Mouse (Mus musculus) embryonic stem cell, embryonic (primary cell): Measurements from ENCODE around the gene Tmem54.

Experiments
- CTCF ChIA-PET, 4 experiments: fragments of 300-600 bp in 2 of 4; fragments of 350-600 bp in 2 of 4; sonication (Branson Sonifier 250); formaldehyde crosslinking; loops; one replicate each; lab custom pipeline; 2022; ENCODE audit warnings: inconsistent platforms in 2 of 4; lab: Charles Lee
- POLR2A ChIA-PET, 4 experiments: fragments of 300-600 bp in 2 of 4; fragments of 350-600 bp in 2 of 4; sonication (Branson Sonifier 250); formaldehyde crosslinking; loops; one replicate each; lab custom pipeline; 2022; ENCODE audit warnings: antibody characterized with exemption in 4 of 4, inconsistent platforms in 1 of 4; lab: Charles Lee

The Tmem54 gene

GRCm38 (mm10) chr4:129082379-129083115 is 22.8 kb upstream of the Tmem54 start:
- ChIA-PET CTCF (interaction anchor here (0.5 to 1.7 kb wide), 28 partner anchors 12 to 271 kb away, joined by 3 to 11 read pairs (median 4); partner anchors contain the start of genes Azin2 (in 1 of the 4) and Rnf19b (in 1 of the 4)), POLR2A (interaction anchor here in 3 of 4 experiments (0.6 to 8.8 kb wide), 16 partner anchors 11 to 126 kb away, joined by 3 to 74 read pairs (median 3); partner anchors contain the start of genes Rnf19b (in 2 of the 3) and Azin2 (in 1 of the 3))

GRCm38 (mm10) chr4:129084896-129085295 is 20.5 kb upstream of the Tmem54 start:
- POLR2A ChIA-PET: interaction anchor here in 2 of 4 experiments (0.8 to 8.8 kb wide), 10 partner anchors 10 to 124 kb away, joined by 3 to 74 read pairs (median 5); partner anchors contain the start of genes Rnf19b (in 2 of the 2) and Azin2 (in 1 of the 2)
- CTCF ChIA-PET: interaction anchor here (0.7 to 2.1 kb wide), 10 partner anchors 22 to 128 kb away, joined by 3 to 14 read pairs (median 4); no protein-coding TSS in a partner anchor

- ChIA-PET POLR2A (interaction anchor here (0.6 to 8.8 kb wide), 12 partner anchors 9 to 125 kb away, joined by 3 to 74 read pairs (median 5); partner anchors contain the start of genes Rnf19b (in 3 of the 4) and Hpca (in 1 of the 4)), CTCF (interaction anchor here (0.9 to 2.1 kb wide), 9 partner anchors 27 to 374 kb away, joined by 3 to 14 read pairs (median 4); no protein-coding TSS in a partner anchor)
Measured at GRCm38 (mm10) chr4:129086078-129086477, 19.3 kb upstream of the Tmem54 start.

GRCm38 (mm10) chr4:129087850-129088249 is 17.5 kb upstream of the Tmem54 start:
- ChIA-PET CTCF (interaction anchor here in 3 of 4 experiments (0.5 to 1.7 kb wide), 7 partner anchors 9 to 142 kb away, joined by 3 to 9 read pairs (median 4); no protein-coding TSS in a partner anchor), POLR2A (interaction anchor here in 3 of 4 experiments (0.5 to 8.8 kb wide), 18 partner anchors 7 to 589 kb away, joined by 3 to 74 read pairs (median 4); partner anchors contain the start of gene Rnf19b (in 2 of the 3))

- CTCF ChIA-PET: interaction anchor here (0.6 to 2.4 kb wide), 8 partner anchors 8 to 546 kb away, joined by 3 to 12 read pairs (median 4); partner anchors contain the start of gene Txlna (in 1 of the 4)
- POLR2A ChIA-PET: interaction anchor here (0.6 to 4.8 kb wide), 24 partner anchors 8 to 384 kb away, joined by 3 to 47 read pairs (median 3); partner anchors contain the start of genes Rnf19b (in 3 of the 4) and Tmem54 (in 1 of the 4)
Measured at GRCm38 (mm10) chr4:129095276-129095675, 10.1 kb upstream of the Tmem54 start.

- CTCF ChIA-PET: interaction anchor here (0.6 to 2.9 kb wide), 19 partner anchors 8 to 302 kb away, joined by 3 to 22 read pairs (median 4); partner anchors contain the start of gene Tmem54 (in 3 of the 4)
Measured at GRCm38 (mm10) chr4:129097006-129097405, 8.3 kb upstream of the Tmem54 start.

GRCm38 (mm10) chr4:129102133-129102829 is 3.1 kb upstream of the Tmem54 start:
- POLR2A ChIA-PET: interaction anchor here in 3 of 4 experiments (0.6 to 4.5 kb wide), 8 partner anchors 14 to 155 kb away, joined by 3 to 25 read pairs (median 4); partner anchors contain the start of gene Rnf19b (in 1 of the 3)
- CTCF ChIA-PET: interaction anchor here in 3 of 4 experiments (0.8 to 2.7 kb wide), 7 partner anchors 9 to 145 kb away, joined by 3 to 19 read pairs (median 9); no protein-coding TSS in a partner anchor

More at GRCm38 (mm10) chr4:129097006-129097405, 8.3 kb upstream of the Tmem54 start:
- POLR2A ChIA-PET: interaction anchor here (0.5 to 4.8 kb wide), 6 partner anchors 16 to 185 kb away, joined by 3 to 47 read pairs (median 4); partner anchors contain the start of gene Rnf19b (in 3 of the 4)

GRCm38 (mm10) chr4:129106073-129106472 is 725 bp downstream of the Tmem54 start:
- ChIA-PET CTCF (interaction anchor here (0.5 to 1.9 kb wide), 14 partner anchors 9 to 431 kb away, joined by 3 to 10 read pairs (median 5); no protein-coding TSS in a partner anchor), POLR2A (interaction anchor here in 2 of 4 experiments (0.5 to 4.5 kb wide), 12 partner anchors 10 to 344 kb away, joined by 3 to 25 read pairs (median 4); partner anchors contain the start of genes Hpca (in 2 of the 2) and Rnf19b (in 2 of the 2))

- POLR2A ChIA-PET: interaction anchor here in 2 of 4 experiments (0.8 to 1.5 kb wide), 4 partner anchors 49 to 145 kb away, joined by 3 to 9 read pairs (median 4); partner anchors contain the start of genes Rnf19b (in 2 of the 2), Azin2 (in 1 of the 2), S100pbp (in 1 of the 2) and Yars (in 1 of the 2)
- CTCF ChIA-PET: interaction anchor here in 1 of 4 experiments (1.9 to 2.8 kb wide), 2 partner anchors 20 to 23 kb away, joined by 4 to 6 read pairs; no protein-coding TSS in a partner anchor
Measured at GRCm38 (mm10) chr4:129107348-129107899, 2.1 kb downstream of the Tmem54 start.

- POLR2A ChIA-PET: interaction anchor here in 1 of 4 experiments (1.5 kb wide), 1 partner anchor 51 kb away, joined by 9 read pairs; the partner anchor contains the start of gene Rnf19b
- CTCF ChIA-PET: interaction anchor here in 3 of 4 experiments (0.5 to 2.8 kb wide), 5 partner anchors 18 to 200 kb away, joined by 3 to 6 read pairs (median 4); no protein-coding TSS in a partner anchor
Measured at GRCm38 (mm10) chr4:129108624-129109023, 3.3 kb downstream of the Tmem54 start.

- ChIA-PET CTCF (interaction anchor here in 2 of 4 experiments (0.6 to 3.6 kb wide), 8 partner anchors 8 to 399 kb away, joined by 3 to 32 read pairs (median 4); partner anchors contain the start of gene Hpca (in 1 of the 2)), POLR2A (interaction anchor here in 2 of 4 experiments (1.8 to 7.8 kb wide), 3 partner anchors 23 to 54 kb away, joined by 5 to 55 read pairs (median 28); partner anchors contain the start of gene Rnf19b (in 2 of the 2))
Measured at GRCm38 (mm10) chr4:129110804-129111203, 5.5 kb downstream of the Tmem54 start.

GRCm38 (mm10) chr4:129111350-129111749 is 6.0 kb downstream of the Tmem54 start:
- ChIA-PET POLR2A (interaction anchor here in 2 of 4 experiments (0.7 to 7.8 kb wide), 4 partner anchors 53 to 181 kb away, joined by 3 to 55 read pairs (median 16); partner anchors contain the start of gene Rnf19b (in 2 of the 2)), CTCF (interaction anchor here (0.6 to 3.6 kb wide), 14 partner anchors 8 to 1036 kb away, joined by 3 to 32 read pairs (median 6); partner anchors contain the start of genes Fndc5 (in 1 of the 4) and Hpca (in 1 of the 4))

GRCm38 (mm10) chr4:129112231-129112630 is 6.9 kb downstream of the Tmem54 start:
- ChIA-PET POLR2A (interaction anchor here in 3 of 4 experiments (0.6 to 7.8 kb wide), 21 partner anchors 10 to 1119 kb away, joined by 3 to 55 read pairs (median 4); partner anchors contain the start of gene Rnf19b (in 2 of the 3)), CTCF (interaction anchor here (0.6 to 3.6 kb wide), 55 partner anchors 9 to 1035 kb away, joined by 3 to 32 read pairs (median 6); partner anchors contain the start of genes Hpca (in 2 of the 4) and Fndc5 (in 1 of the 4))

- ChIA-PET CTCF (interaction anchor here (0.5 to 3.6 kb wide), 106 partner anchors 8 to 500 kb away, joined by 3 to 32 read pairs (median 5); partner anchors contain the start of genes Hpca (in 3 of the 4), S100pbp (in 3 of the 4), Yars (in 3 of the 4) and Ak2 (in 1 of the 4)), POLR2A (interaction anchor here (0.5 to 7.8 kb wide), 46 partner anchors 9 to 528 kb away, joined by 3 to 55 read pairs (median 3); partner anchors contain the start of genes Hpca (in 2 of the 4), Rnf19b (in 2 of the 4), Azin2 (in 1 of the 4) and Bsdc1 (in 1 of the 4))
Measured at GRCm38 (mm10) chr4:129113083-129113988, 8.0 kb downstream of the Tmem54 start.
